Mouse (Mus musculus) liver, embryonic 11.5 days (tissue): ENCODE data around the gene Vma21-ps. TPM values are rescaled to one million over a fixed set of nuclear protein-coding genes. Genes with fewer than 3 reads are reported as not detected.

Source experiments
- ATAC-seq: fragments of 200-750 bp; cut with Nextera tagmentation; replicated peaks from 2 replicates; pipeline ENCODE4 v1.8.0; 2017; ENCODE audit warnings: moderate number of reproducible peaks, mild to moderate bottlenecking, moderate TSS enrichment, moderate library complexity; ENCODE audit not compliant: low FRiP score
- DNase-seq: peaks from one replicate; pipeline ENCODE4 v3.0.0-alpha.2; 2017; ENCODE audit warnings: low spot score
- H3K27ac ChIP-seq: fragments of 300-500 bp; sonication (generic); 2 replicates; pipeline ENCODE4 v1.5.1; 2014; ENCODE audit warnings: mild to moderate bottlenecking, low read depth, low read length, control low read depth
- H3K27me3 ChIP-seq: fragments of 300-500 bp; sonication (generic); replicated peaks from 2 replicates; pipeline ENCODE4 v1.6.1; 2014; ENCODE audit warnings: low read length, mixed read lengths; ENCODE audit not compliant: control insufficient read depth, insufficient read depth
- H3K36me3 ChIP-seq: fragments of 300-500 bp; sonication (generic); 2 replicates; pipeline ENCODE4 v1.6.1; 2014; ENCODE audit warnings: mild to moderate bottlenecking, low read length, moderate library complexity, mixed read lengths; ENCODE audit not compliant: control insufficient read depth, insufficient read depth
- H3K4me1 ChIP-seq: fragments of 300-500 bp; sonication (generic); replicated peaks from 2 replicates; pipeline ENCODE4 v1.6.1; 2014; ENCODE audit warnings: low read length, mixed read lengths; ENCODE audit not compliant: control insufficient read depth, insufficient read depth
- H3K4me2 ChIP-seq: fragments of 300-500 bp; sonication (generic); 2 replicates; pipeline ENCODE4 v1.6.1; 2014; ENCODE audit warnings: mild to moderate bottlenecking, control low read depth, moderate library complexity
- H3K4me3 ChIP-seq: fragments of 300-500 bp; sonication (generic); 2 replicates; pipeline ENCODE4 v1.5.1; 2014; ENCODE audit warnings: low read depth, low read length, control low read depth
- H3K9ac ChIP-seq: fragments of 300-500 bp; sonication (generic); 2 replicates; pipeline ENCODE4 v1.6.1; 2014; ENCODE audit warnings: low read depth, low read length, control low read depth
- H3K9me3 ChIP-seq: fragments of 300-500 bp; sonication (generic); 2 replicates; pipeline ENCODE4 v1.6.1; 2016; ENCODE audit warnings: low read length, inconsistent platforms, mixed read lengths; ENCODE audit not compliant: control insufficient read depth
- WGBS: fragments of 180-500 bp; shearing (Covaris S2); extraction: QIAGEN DNeasy Blood & Tissue Kit; methylation state at CpG from one replicate; pipeline ENCODE4 v1.1.7; 2014; 5-methylcytosine and 5-hydroxymethylcytosine counted together
- polyA plus RNA-seq: library from polyadenylated mRNA; unstranded; fragments of >200 nt; fragmentation: Nextera tagmentation; extraction: Ambion mirVana; gene quantifications from 2 replicates; pipeline ENCODE4 v1.2.1, GENCODE M21; 2014

Vma21-ps gene
- polyA plus RNA-seq, 1 experiment from 2014 or later = not detected

GRCm38 (mm10) chr4:52459726-52460125 lies 37.3 kb downstream of the Vma21-ps start:
- Histone ChIP-seq H3K36me3 (peaks cover 39% of the 10 kb centered on the region), H3K9me3 (no peaks in the 10 kb centered on the region), H3K27me3 (no peaks in the 10 kb centered on the region), H3K4me1 (no peaks in the 10 kb centered on the region), H3K27ac (no peak overlapping the region), H3K9ac (no peak overlapping the region), H3K4me3 (no peak overlapping the region), H3K4me2 (no peak overlapping the region)
- 91% methylated on average over 1 of the region's 1 CpGs for WGBS
- DNase-seq = no peak
- 0 out of 2 replicates have a peak, but pooled peaks have one; percentile 62 for ATAC-seq

Other genes starting within 250 kb of the Vma21-ps start
- 185 and 227 TPM in 2 replicates for gene Smc2, start 58.0 kb downstream of the Vma21-ps start, polyA plus RNA-seq
- gene Toporsl, start 99.0 kb upstream of the Vma21-ps start, polyA plus RNA-seq = 0.10 TPM in 1 of 2 replicates, not detected in the other